Mouse (Mus musculus): ENCODE results near the gene Sec14l1.

The Sec14l1 gene

DNA sequence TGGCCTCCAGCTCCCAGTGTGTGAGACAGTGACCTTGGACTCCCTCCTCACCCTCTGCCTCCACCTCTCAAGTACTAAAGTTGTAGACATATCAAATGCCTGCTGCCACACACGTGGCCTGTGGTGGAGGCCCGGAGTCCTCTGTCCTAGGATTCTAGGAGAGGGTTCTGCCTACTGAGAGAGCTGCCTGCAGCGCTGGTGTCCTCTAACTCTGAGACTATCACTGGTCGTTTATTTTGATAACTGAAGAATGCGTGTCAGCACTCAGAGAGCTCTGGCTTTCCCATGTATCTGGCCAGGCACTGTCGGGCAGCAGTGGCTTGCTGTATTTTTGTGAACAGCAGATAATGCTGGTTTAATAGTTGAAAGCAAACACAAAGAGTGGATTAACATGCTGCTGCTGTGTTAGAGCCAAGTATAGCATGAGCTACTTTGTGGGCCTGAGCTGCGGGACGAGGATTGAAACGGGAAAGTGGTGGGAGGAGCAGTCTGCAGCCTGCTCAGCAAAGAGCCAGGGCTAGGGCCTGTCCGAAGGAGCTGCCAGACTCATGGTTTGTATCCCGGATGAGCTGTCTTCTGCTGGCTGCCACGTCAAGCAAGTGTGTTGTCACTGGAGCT is 13.1 kb downstream of the Sec14l1 start:
- DNase-seq (ENCODE audit: low spot score) = no peak

- DNase-seq (ENCODE audit: low spot score) = no peak
These were observed 14.5 kb downstream of the Sec14l1 start for GRCm38 (mm10) chr11:117129473-117129872.

- no peak for DNase-seq (ENCODE audit: low spot score)
These were observed 15.1 kb downstream of the Sec14l1 start for GRCm38 (mm10) chr11:117130068-117130467.

GRCm38 (mm10) chr11:117130888-117131287 is 15.9 kb downstream of the Sec14l1 start:
- DNase-seq (ENCODE audit: low spot score) = no peak

DNA sequence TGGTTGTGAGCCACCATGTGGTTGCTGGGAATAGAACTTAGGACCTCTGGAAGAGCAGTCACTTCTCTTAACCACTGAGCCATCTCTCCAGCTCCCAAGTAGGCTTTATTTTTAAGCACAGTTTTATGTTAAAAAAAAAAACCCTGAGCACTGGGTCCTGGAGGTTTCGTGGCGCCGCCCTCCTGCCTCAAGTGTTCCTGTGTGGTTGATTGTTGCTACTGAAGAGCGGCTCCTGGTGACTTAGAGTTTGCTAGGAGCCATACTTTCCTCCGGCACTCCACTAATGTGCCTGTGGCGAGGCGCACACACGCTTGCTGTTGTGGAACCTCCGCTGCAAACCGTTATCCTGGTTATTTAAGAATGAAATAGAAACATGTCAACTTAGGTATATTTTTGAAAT is 16.5 kb downstream of the Sec14l1 start:
- no peak for DNase-seq (ENCODE audit: low spot score)

GRCm38 (mm10) chr11:117134776-117135387 is 19.9 kb downstream of the Sec14l1 start:
- no peak for DNase-seq (ENCODE audit: low spot score)

DNA sequence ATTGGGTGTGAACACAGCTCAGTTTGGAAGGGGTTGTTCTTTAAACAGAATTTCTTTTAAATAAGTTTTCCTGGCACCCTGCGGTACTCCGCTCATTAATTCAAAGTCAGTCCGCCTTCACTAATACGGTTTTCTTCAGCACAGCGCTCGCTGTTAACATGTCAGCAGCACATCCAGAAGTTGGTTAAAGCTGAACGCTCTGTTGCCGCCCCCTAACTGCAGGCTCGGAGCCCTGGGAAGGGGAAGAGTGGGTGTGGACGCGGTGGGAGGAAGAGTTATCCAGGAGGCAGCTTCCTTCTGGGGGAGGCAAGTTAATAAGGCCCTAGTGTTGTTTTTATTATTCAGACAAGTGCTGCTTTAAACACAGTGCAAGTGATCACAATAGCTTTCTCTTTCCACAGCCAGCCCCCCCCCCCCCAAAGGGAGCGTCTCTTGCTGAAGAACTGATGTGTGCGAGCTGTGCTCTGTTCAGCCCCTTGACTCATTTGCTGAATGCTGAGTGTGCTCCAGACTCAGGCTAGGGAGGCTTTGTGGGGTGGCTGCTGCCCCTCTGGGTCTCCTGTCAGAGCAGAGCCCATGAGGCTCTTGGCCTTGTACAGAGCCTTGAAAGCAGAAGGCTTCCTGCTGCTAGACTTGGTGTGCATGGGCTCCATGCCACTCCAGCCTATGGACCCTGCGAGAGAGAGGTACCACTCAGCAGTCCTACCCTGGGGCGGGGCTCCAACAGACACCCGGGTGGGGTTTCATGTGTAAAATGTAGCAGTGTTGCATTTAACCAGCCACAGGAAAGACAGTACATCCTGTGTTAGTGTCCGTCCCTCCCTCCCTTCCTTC is 20.7 kb downstream of the Sec14l1 start:
- peak; percentile 42 for DNase-seq (ENCODE audit: low spot score)

- DNase-seq (ENCODE audit: low spot score) = no peak
These were observed 21.9 kb downstream of the Sec14l1 start for GRCm38 (mm10) chr11:117136880-117137279.

GRCm38 (mm10) chr11:117138213-117138761 is 23.3 kb downstream of the Sec14l1 start:
- DNase-seq (ENCODE audit: low spot score) = no peak

- no peak for DNase-seq (ENCODE audit: low spot score)
These were observed 24.0 kb downstream of the Sec14l1 start for GRCm38 (mm10) chr11:117138795-117139463.

GRCm38 (mm10) chr11:117141376-117142001 is 26.5 kb downstream of the Sec14l1 start:
- DNase-seq (ENCODE audit: low spot score) = no peak

DNA sequence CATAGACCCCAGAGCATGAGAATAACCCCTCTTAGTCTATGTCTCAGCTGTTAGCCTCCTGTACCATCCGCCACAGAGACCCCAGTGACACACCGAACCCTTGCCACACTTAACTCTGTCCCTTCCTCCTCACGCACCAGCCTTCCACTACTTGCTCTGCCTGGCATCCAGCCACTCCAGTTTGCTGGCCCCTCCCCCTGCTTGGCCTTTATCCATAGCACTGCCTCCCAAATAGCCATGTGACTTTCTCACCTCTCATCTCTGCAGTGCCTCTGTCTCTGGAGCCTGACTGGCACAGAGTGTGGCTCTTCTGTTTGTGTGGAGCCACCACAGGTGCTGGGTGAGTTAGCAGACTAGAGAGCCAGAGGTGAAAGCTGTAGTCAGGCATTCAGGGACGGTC is 27.5 kb downstream of the Sec14l1 start:
- DNase-seq (ENCODE audit: low spot score) = no peak

- DNase-seq (ENCODE audit: low spot score) = no peak
These were observed 30.6 kb downstream of the Sec14l1 start for GRCm38 (mm10) chr11:117145451-117146117.

- DNase-seq (ENCODE audit: low spot score) = no peak
These were observed 31.1 kb downstream of the Sec14l1 start for GRCm38 (mm10) chr11:117146118-117146506.

- DNase-seq (ENCODE audit: low spot score) = peak; percentile 42
These were observed 32.0 kb downstream of the Sec14l1 start for GRCm38 (mm10) chr11:117146776-117147536.

GRCm38 (mm10) chr11:117148893-117149685 is 34.1 kb downstream of the Sec14l1 start:
- DNase-seq (ENCODE audit: low spot score) = no peak

DNA sequence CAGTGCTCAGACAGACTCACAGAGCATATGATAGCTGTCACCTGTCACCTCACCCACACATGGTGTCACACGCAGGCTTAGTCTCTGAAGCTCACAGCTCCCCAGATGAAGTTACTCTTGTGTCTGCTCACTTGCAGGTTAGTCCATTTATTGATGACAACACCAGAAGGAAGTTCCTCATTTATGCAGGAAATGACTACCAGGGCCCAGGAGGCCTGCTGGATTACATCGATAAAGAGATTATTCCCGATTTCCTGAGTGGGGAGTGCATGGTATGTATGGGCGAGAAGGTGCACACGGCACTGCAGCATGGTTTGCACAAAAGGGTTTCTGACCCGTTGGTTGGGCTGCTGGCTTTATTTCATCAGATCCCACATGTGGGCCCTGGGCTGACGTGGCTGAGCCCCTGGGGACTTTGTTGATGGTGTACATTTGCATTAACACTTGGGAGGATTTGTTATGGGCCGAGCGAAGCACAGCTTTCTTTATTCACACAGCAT is 35.5 kb downstream of the Sec14l1 start:
- no peak for DNase-seq (ENCODE audit: low spot score)

GRCm38 (mm10) chr11:117151461-117151860 is 36.5 kb downstream of the Sec14l1 start:
- no peak for DNase-seq (ENCODE audit: low spot score)

- DNase-seq (ENCODE audit: low spot score) = no peak
These were observed 37.6 kb downstream of the Sec14l1 start for GRCm38 (mm10) chr11:117152541-117152940.

Measured in embryo, embryonic 10 days (tissue).